In genomic region chr7:45240633-45241388, GRCm38 (mm10) we compare ENCODE assay signal across 8 mouse cellular contexts. TPM values are rescaled to one million over a fixed set of nuclear protein-coding genes. Genes with fewer than 3 reads are reported as not detected.
DNase-seq lines count a peak whose midpoint lies in the region; ATAC-seq and TF ChIP-seq lines count a peak whose summit lies in the region.

TSS of gene Slc6a16 (plus strand) at chr7:45241085.

- no peaks in the 10 kb centered on the region for H3K9me3 ChIP-seq in heart, postnatal 0 days (replicated peaks; ENCODE audit: control insufficient read depth, low read length)
- H3K9me3 ChIP-seq in lung, postnatal 0 days (ENCODE audit: low read length), result no peaks in the 10 kb centered on the region

- H3K27ac ChIP-seq in heart, postnatal 0 days (ENCODE audit: low read depth), result no peak within 1 kb of the TSS
- H3K27ac ChIP-seq in lung, postnatal 0 days (ENCODE audit: low read length), result no peak within 1 kb of the TSS

- 0 out of 2 replicates have a peak, but pooled peaks cover 9% of the 10 kb centered on the region for H3K4me1 ChIP-seq in heart, postnatal 0 days (ENCODE audit: control insufficient read depth, insufficient read depth)
- H3K4me1 ChIP-seq in lung, postnatal 0 days (ENCODE audit: insufficient read depth, low read depth, low read length), result no peaks in the 10 kb centered on the region

- H3K4me3 ChIP-seq in heart, postnatal 0 days (ENCODE audit: low read depth, low read length), result peak within 1 kb of the TSS; percentile 12
- peak within 1 kb of the TSS; percentile 24 for H3K4me3 ChIP-seq in lung, postnatal 0 days (ENCODE audit: low read depth, low read length)

- 18% methylated on average over 53 of the region's 53 CpGs for WGBS in heart, postnatal 0 days
- WGBS in lung, postnatal 0 days, result 28% methylated on average over 51 of the region's 53 CpGs

- H3K27me3 ChIP-seq in heart, postnatal 0 days (ENCODE audit: control insufficient read depth, insufficient read depth, low read length), result no peaks in the 10 kb centered on the region
- H3K27me3 ChIP-seq in lung, postnatal 0 days (replicated peaks; ENCODE audit: insufficient read depth, low read length), result no peaks in the 10 kb centered on the region

- peak within 1 kb of the TSS; percentile 8 for H3K9ac ChIP-seq in heart, postnatal 0 days (replicated peaks; ENCODE audit: low read depth, low read length)
- no peak within 1 kb of the TSS for H3K9ac ChIP-seq in lung, postnatal 0 days (replicated peaks; ENCODE audit: low read depth)

- H3K4me2 ChIP-seq in heart, postnatal 0 days (ENCODE audit: low read depth, low read length), result peak within 1 kb of the TSS; percentile 26
- peak within 1 kb of the TSS; percentile 41 for H3K4me2 ChIP-seq in lung, postnatal 0 days (replicated peaks; ENCODE audit: low read depth, low read length)

- TF ChIP-seq EP300 in heart, postnatal 0 days (IDR thresholded peaks at IDR 0.05; ENCODE audit: low read depth), result no peak
- TF ChIP-seq EP300 in lung, postnatal 0 days (IDR thresholded peaks at IDR 0.05), result no peak

- DNase-seq in cerebellum, postnatal 14 days, result peak; percentile 54 to 68
- no peak for DNase-seq in cerebellum, adult 11-12 months
- peak; percentile 14 to 41 for DNase-seq in adrenal gland, postnatal 36 days
- DNase-seq in heart, postnatal 0 days (ENCODE audit: low spot score), result peak; percentile 23
- DNase-seq in kidney, postnatal 4 days, result peak; percentile 57 to 72
- peak; percentile 39 for DNase-seq in lung, postnatal 0 days (ENCODE audit: low spot score)
- peak; percentile 72 for DNase-seq in right cerebral cortex, postnatal 4 days
- no peak for DNase-seq in natural killer cell, adult 2 months (ENCODE audit: low spot score in 2 of 2)

- no peaks in the 10 kb centered on the region for H3K36me3 ChIP-seq in heart, postnatal 0 days (replicated peaks; ENCODE audit: control insufficient read depth, insufficient read depth, low read length)
- H3K36me3 ChIP-seq in lung, postnatal 0 days (ENCODE audit: insufficient read depth, low read length), result no peaks in the 10 kb centered on the region

- ATAC-seq in heart, postnatal 0 days (ENCODE audit: insufficient read depth, low read depth), result peak; percentile 52
- ATAC-seq in lung, postnatal 0 days, result peak; percentile 58

- no peak for TF ChIP-seq CTCF in heart, postnatal 0 days (IDR thresholded peaks at IDR 0.05; ENCODE audit: low read depth)
- peak; percentile 31 for TF ChIP-seq CTCF in lung, postnatal 0 days (IDR thresholded peaks at IDR 0.05)

RNA-seq across cellular contexts. Expression of gene Slc6a16, which starts in this region (rescaled TPM):
- not detected for total RNA-seq in adrenal gland, postnatal 36 days (2021)
- total RNA-seq in heart, postnatal 0 days (2014; rRNA removed; ENCODE audit: low replicate concordance), result not detected in 2 replicates
- 0.10 TPM in 1 of 2 replicates, not detected in the other for polyA plus RNA-seq in heart, postnatal 0 days (2015; fragmentation: Nextera tagmentation; extraction: Ambion mirVana)
- not detected in 2 replicates for polyA plus RNA-seq in lung, postnatal 0 days (2015; fragmentation: Nextera tagmentation; extraction: Ambion mirVana)

Comparison
In these comparisons a context has a peak if more than half of its experiments do, and no peak if none do; other contexts are left out.
1. DNase-seq: peak in cerebellum, postnatal 14 days (2 of 2), kidney, postnatal 4 days (2 of 2) and right cerebral cortex, postnatal 4 days (single experiment); none in cerebellum, adult 11-12 months (single experiment) and natural killer cell, adult 2 months (0 of 2).
2. Peak in DNase-seq in adrenal gland, postnatal 36 days; RNA of the gene not detected or under 1 TPM.
3. Peak in DNase-seq, ATAC-seq, H3K4me3 ChIP-seq, H3K9ac ChIP-seq and H3K4me2 ChIP-seq in heart, postnatal 0 days; RNA of the gene not detected or under 1 TPM.
4. Peak in DNase-seq, ATAC-seq, H3K4me3 ChIP-seq and H3K4me2 ChIP-seq in lung, postnatal 0 days; RNA of the gene not detected or under 1 TPM.